Mouse (Mus musculus) kidney, embryonic 16.5 days (tissue): Measurements from ENCODE around the gene Cflar. TPM values are rescaled to one million over a fixed set of nuclear protein-coding genes. Genes with fewer than 3 reads are reported as not detected.
"Not testable (repeated sequence)": the region's sequence is repeated elsewhere in the genome, so short reads cannot be mapped to it uniquely, and the experiment has no call there.

ENCODE experiments used
- ATAC-seq: fragments of 200-750 bp; cut with Nextera tagmentation; 2 replicates; pipeline ENCODE4 v1.8.0; 2017; ENCODE audit warnings: moderate TSS enrichment; ENCODE audit not compliant: low FRiP score, low TSS enrichment
- H3K27ac ChIP-seq: fragments of 300-500 bp; sonication (generic); 2 replicates; pipeline ENCODE4 v1.5.1; 2014; ENCODE audit warnings: low read length
- H3K27me3 ChIP-seq: fragments of 300-500 bp; sonication (generic); 2 replicates; pipeline ENCODE4 v1.6.1; 2014; ENCODE audit warnings: low read length, control low read depth, mixed read lengths; ENCODE audit not compliant: insufficient read depth
- H3K36me3 ChIP-seq: fragments of 300-500 bp; sonication (generic); 2 replicates; pipeline ENCODE4 v1.6.1; 2014; ENCODE audit warnings: low read length, control low read depth, mixed read lengths; ENCODE audit not compliant: insufficient read depth
- H3K4me1 ChIP-seq: fragments of 300-500 bp; sonication (generic); 2 replicates; pipeline ENCODE4 v1.6.1; 2014; ENCODE audit warnings: low read length, control low read depth, mixed read lengths; ENCODE audit not compliant: insufficient read depth
- H3K4me2 ChIP-seq: fragments of 300-500 bp; sonication (generic); replicated peaks from 2 replicates; pipeline ENCODE4 v1.6.1; 2014; ENCODE audit warnings: low read depth, low read length
- H3K4me3 ChIP-seq: fragments of 300-500 bp; sonication (generic); 2 replicates; pipeline ENCODE4 v1.5.1; 2014; ENCODE audit warnings: mild to moderate bottlenecking, low read length
- H3K9ac ChIP-seq: fragments of 300-500 bp; sonication (generic); replicated peaks from 2 replicates; pipeline ENCODE4 v1.6.1; 2014; ENCODE audit warnings: low read length
- H3K9me3 ChIP-seq: fragments of 300-500 bp; sonication (generic); 2 replicates; pipeline ENCODE4 v1.6.1; 2016; ENCODE audit warnings: low read length, control low read depth
- WGBS: fragments of 180-500 bp; shearing (Covaris S2); extraction: QIAGEN DNeasy Blood & Tissue Kit; methylation state at CpG from one replicate; pipeline ENCODE4 v1.1.7; 2014; 5-methylcytosine and 5-hydroxymethylcytosine counted together
- polyA plus RNA-seq: library from polyadenylated mRNA; unstranded; fragments of >200 nt; fragmentation: Nextera tagmentation; extraction: Ambion mirVana; gene quantifications from 2 replicates; pipeline ENCODE4 v1.2.1, GENCODE M21; 2015

Gene Cflar
- polyA plus RNA-seq, 1 experiment from 2014 or later = 41.3 TPM

DNA sequence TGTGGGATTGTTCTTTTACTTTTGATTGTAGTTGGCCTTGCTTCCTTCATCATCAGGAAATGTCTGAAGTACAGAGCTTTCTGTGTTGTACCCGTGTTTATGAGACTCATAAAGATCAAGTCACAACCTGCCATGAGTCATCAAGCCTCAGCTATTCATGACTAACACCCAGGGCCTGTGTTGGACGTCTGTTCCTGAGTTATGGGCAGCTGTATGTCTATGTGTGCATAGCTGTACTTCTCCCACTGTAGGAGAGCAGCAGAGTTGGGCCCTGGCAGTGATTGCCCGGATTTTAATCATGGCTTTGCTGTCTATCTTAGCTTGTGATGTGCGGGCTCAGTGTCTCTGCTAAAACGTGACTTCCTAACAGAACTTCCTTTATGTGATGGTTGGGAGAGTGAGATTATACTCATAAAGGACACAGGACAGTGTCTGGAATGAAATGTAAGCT lies 31.3 kb downstream of the Cflar start:
- Histone ChIP-seq H3K36me3 (peaks cover 78% of the 10 kb centered on the region), H3K4me2 (no peak overlapping the region), H3K9ac (no peak overlapping the region), H3K27ac (no peak overlapping the region), H3K27me3 (no peaks in the 10 kb centered on the region), H3K4me1 (no peaks in the 10 kb centered on the region), H3K9me3 (no peaks in the 10 kb centered on the region), H3K4me3 (no peak overlapping the region)
- 75% methylated on average over 5 of the region's 5 CpGs for WGBS
- ATAC-seq = no peak

- no peaks in the 10 kb centered on the region for H3K27me3 ChIP-seq
- no peak overlapping the region for H3K9ac ChIP-seq
- peaks cover 80% of the 10 kb centered on the region for H3K36me3 ChIP-seq
- no peak for ATAC-seq
- no peak overlapping the region for H3K27ac ChIP-seq
- H3K9me3 ChIP-seq = no peaks in the 10 kb centered on the region
- H3K4me3 ChIP-seq = no peak overlapping the region
- no peaks in the 10 kb centered on the region for H3K4me1 ChIP-seq
- WGBS = 90% methylated on average over 6 of the region's 6 CpGs
- H3K4me2 ChIP-seq = no peak overlapping the region
Observed at GRCm38 (mm10) chr1:58743252-58743651, 31.9 kb downstream of the Cflar start.

GRCm38 (mm10) chr1:58744645-58745044 lies 33.3 kb downstream of the Cflar start:
- H3K4me1 ChIP-seq = no peaks in the 10 kb centered on the region
- WGBS = 59% methylated on average over 7 of the region's 7 CpGs
- H3K9ac ChIP-seq = no peak overlapping the region
- H3K4me3 ChIP-seq = no peak overlapping the region
- peaks cover 84% of the 10 kb centered on the region for H3K36me3 ChIP-seq
- H3K9me3 ChIP-seq = no peaks in the 10 kb centered on the region
- no peaks in the 10 kb centered on the region for H3K27me3 ChIP-seq
- ATAC-seq = no peak
- no peak overlapping the region for H3K27ac ChIP-seq
- no peak overlapping the region for H3K4me2 ChIP-seq

GRCm38 (mm10) chr1:58746880-58747279 lies 35.6 kb downstream of the Cflar start:
- Histone ChIP-seq H3K4me1 (no peaks in the 10 kb centered on the region), H3K9ac (no peak overlapping the region), H3K9me3 (no peaks in the 10 kb centered on the region), H3K4me2 (no peak overlapping the region), H3K27ac (no peak overlapping the region), H3K4me3 (no peak overlapping the region), H3K36me3 (peaks cover 68% of the 10 kb centered on the region), H3K27me3 (no peaks in the 10 kb centered on the region)
- 76% methylated on average over 9 of the region's 9 CpGs for WGBS
- ATAC-seq = no peak

- Histone ChIP-seq H3K4me3 (no peak overlapping the region), H3K27ac (no peak overlapping the region), H3K9me3 (no peaks in the 10 kb centered on the region), H3K4me1 (no peaks in the 10 kb centered on the region), H3K27me3 (no peaks in the 10 kb centered on the region), H3K9ac (no peak overlapping the region), H3K4me2 (no peak overlapping the region), H3K36me3 (peaks cover 24% of the 10 kb centered on the region)
- WGBS = 94% methylated on average over 3 of the region's 3 CpGs
- no peak for ATAC-seq
Observed at GRCm38 (mm10) chr1:58759451-58759850, 48.1 kb downstream of the Cflar start.

GRCm38 (mm10) chr1:58760581-58760980 lies 49.3 kb downstream of the Cflar start:
- Histone ChIP-seq H3K9me3 (no peaks in the 10 kb centered on the region), H3K27ac (no peak overlapping the region), H3K9ac (no peak overlapping the region), H3K4me1 (no peaks in the 10 kb centered on the region), H3K36me3 (peaks cover 15% of the 10 kb centered on the region), H3K4me3 (no peak overlapping the region), H3K27me3 (no peaks in the 10 kb centered on the region), H3K4me2 (no peak overlapping the region)
- ATAC-seq = no peak
- WGBS = 91% methylated on average over 1 of the region's 1 CpGs

DNA sequence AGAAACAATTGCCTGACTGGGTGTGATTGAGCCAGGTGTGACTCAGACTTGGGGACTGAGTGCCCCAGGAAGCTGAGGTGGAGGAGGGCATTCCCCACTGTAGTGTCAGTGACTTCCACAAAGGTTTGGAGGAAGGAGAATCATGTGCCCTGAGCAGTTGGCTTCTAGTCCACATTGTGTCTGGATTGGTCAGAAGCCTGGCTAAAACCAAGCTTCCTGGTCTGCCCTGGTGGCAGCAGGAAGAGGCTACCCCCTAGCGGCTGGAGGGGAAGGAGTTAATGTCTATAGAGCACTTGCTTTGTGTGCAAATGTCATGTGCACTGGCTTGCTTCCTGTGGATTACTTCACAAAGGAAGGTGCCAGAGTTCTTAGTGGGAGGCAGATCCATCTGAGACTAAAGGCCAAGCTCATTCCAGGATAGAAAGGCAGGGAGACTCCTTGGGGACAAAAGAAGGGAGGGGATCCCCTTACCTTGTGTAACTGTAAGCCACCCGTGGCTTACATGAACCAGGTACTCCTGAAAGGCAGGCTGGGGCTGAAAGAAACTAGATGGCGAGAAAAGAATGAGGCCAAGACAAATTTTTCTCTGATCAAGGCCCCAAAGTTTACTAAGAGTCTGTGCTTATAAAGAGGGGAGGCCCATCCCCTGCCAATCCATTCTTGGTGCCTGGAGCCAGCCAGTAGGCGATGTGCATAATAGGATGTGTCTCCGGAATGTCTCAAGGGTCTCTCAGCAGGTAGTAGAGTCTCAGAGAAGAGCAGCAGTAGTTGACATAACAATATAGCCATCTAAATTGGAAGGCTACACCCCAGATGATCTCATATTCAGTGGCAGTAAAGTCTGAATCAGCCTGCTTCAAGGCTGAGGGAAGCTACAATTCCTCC lies 50.3 kb downstream of the Cflar start:
- 83% methylated on average over 5 of the region's 5 CpGs for WGBS
- H3K9ac ChIP-seq, H3K27ac ChIP-seq, H3K4me3 ChIP-seq, H3K36me3 ChIP-seq, H3K27me3 ChIP-seq, H3K4me2 ChIP-seq, H3K4me1 ChIP-seq, H3K9me3 ChIP-seq, ATAC-seq: not testable (repeated sequence)

- H3K36me3 ChIP-seq = peaks cover 8% of the 10 kb centered on the region; the same call in 1 of the 2 replicates
- no peaks in the 10 kb centered on the region for H3K9me3 ChIP-seq
- H3K4me1 ChIP-seq = no peaks in the 10 kb centered on the region
- no peak overlapping the region for H3K9ac ChIP-seq
- no peak overlapping the region for H3K4me3 ChIP-seq
- no peak overlapping the region for H3K27ac ChIP-seq
- no peak overlapping the region for H3K4me2 ChIP-seq
- no peak for ATAC-seq
- no peaks in the 10 kb centered on the region for H3K27me3 ChIP-seq
- WGBS = 77% methylated on average over 5 of the region's 5 CpGs
Observed at GRCm38 (mm10) chr1:58762576-58762975, 51.3 kb downstream of the Cflar start.

- H3K4me1 ChIP-seq, ATAC-seq, H3K9ac ChIP-seq, H3K4me2 ChIP-seq, H3K9me3 ChIP-seq, H3K27ac ChIP-seq, H3K27me3 ChIP-seq, H3K4me3 ChIP-seq, H3K36me3 ChIP-seq: not testable (repeated sequence)
- WGBS = 86% methylated on average over 4 of the region's 4 CpGs
Observed at GRCm38 (mm10) chr1:58766446-58766845, 55.1 kb downstream of the Cflar start.

DNA sequence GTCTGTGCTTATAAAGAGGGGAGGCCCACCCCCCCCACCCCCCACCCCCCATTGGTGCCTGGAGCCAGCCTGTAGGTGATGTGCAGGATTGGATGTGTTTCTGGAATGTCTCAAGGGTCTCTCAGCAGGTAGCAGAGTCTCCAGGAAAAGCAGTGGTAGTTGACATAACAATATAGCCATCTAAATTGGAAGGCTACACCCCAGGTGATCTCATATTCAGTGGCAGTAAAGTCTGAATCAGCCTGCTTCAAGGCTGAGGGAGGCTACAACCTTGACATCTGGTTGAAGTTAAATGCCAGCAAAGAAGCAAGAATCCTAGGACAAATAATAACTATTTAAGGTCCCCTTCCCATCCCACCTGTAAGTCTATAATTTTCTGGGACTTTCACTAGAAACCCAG lies 57.8 kb downstream of the Cflar start:
- no peak overlapping the region for H3K4me3 ChIP-seq
- H3K4me2 ChIP-seq = no peak overlapping the region
- no peaks in the 10 kb centered on the region for H3K4me1 ChIP-seq
- H3K27ac ChIP-seq = no peak overlapping the region
- no peaks in the 10 kb centered on the region for H3K9me3 ChIP-seq
- ATAC-seq = no peak
- no peaks in the 10 kb centered on the region for H3K36me3 ChIP-seq
- no peaks in the 10 kb centered on the region for H3K27me3 ChIP-seq
- H3K9ac ChIP-seq = no peak overlapping the region
